Mouse (Mus musculus) left cerebral cortex, postnatal 10 days (tissue): ENCODE measurements around the gene 4933428G20Rik. TPM values are rescaled to one million over a fixed set of nuclear protein-coding genes. Genes with fewer than 3 reads are reported as not detected.

Experiments used
- DNase-seq, 2 experiments: peaks; one replicate each; pipeline ENCODE4 v3.0.0; 2021 to 2022; ENCODE audit warnings: low spot score in 2 of 2, mixed read lengths in 1 of 2; ENCODE audit errors: extremely low spot score in 1 of 2
- intact Hi-C: fragments of 180-260 bp; cut with DNase I; formaldehyde crosslinking; loops from one replicate; pipeline ENCODE4 v1.15.1; 2025
- total RNA-seq, 2 experiments: library from RNA; stranded (reverse); gene quantifications; 2 replicates each; pipeline ENCODE4 v1.2.3; 2021

The 4933428G20Rik gene
- total RNA-seq, 2 experiments from 2014 or later, result not detected

DNA sequence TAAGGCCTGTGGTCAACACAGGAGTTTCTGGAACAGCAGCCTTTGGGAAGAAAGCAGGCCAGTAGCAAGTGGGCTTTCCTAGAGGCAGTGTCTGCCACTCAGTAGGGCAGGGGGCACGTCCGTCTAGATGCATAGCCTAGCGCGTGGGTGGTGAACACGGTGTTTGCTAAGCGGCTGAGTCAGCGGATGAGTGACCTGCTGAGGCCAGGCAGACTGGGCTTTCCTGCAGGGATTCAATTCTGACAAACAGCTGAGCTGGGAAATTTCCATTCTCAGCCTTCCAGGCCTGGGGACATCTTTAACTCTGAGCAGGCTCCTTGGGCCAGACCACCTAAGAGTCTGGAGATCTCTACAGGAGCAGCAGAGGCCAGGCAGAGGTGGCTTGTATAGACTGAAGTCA, 22.7 kb downstream of the 4933428G20Rik start:
- peak in 1 of 2 experiments; percentile 40 for DNase-seq
- intact Hi-C loops, result no loop called here

DNA sequence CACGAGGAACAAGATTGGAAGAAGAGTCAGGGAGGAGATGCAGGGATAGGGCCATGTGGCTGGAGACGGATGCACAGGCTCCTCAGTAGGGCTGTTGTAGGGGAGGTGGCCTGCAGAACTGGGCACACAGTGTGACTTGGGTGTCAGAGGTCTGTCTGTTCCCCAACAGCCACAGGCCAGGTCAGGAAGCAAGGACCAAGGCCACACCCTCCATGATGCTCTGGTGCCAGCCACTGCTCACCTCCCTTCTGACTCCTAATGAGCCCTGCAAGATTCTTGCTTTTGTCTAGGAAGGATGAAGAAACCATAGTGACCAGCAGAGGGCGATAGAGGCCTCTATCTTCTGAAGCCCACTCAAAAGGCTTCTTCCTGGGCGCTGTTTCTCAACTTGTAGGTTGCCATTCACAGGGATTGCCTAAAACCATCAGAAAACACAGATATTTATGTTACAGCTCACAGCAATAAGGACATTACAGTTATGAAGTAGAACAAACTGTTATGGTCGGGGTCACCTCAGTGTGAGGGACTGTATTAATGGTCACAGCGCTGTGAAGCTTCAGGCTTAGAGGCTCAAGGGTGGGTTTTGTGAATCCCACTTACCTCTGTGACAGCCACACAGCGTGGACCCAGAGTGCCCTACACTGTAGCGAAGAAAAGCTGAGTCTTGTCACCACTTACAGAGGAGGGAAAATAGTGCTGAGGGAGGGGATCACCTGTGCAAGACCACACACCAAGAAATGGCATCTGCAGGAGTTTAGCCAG, 23.6 kb downstream of the 4933428G20Rik start:
- DNase-seq, result peak; percentile 72 to 74
- intact Hi-C loops, result no loop called here

DNA sequence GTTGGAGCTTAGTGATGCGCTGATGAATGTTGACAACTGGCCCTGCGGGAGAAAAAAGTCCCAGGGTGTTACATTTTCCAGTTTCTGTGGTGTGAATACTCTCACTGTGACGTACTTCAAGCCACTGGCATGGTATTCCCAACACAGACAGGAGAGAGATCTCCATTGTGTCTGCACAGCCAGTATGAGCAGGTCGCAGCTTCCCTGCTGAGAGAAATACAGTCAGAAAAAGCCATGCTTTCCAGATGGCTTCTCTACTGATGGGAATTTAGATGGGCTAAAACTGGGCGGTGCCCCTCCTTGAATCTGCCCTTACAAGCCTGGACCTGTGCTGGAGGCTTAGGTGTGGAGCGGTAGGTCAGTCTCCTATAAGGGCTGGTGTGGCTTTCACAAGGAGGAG, 28.9 kb downstream of the 4933428G20Rik start:
- no peak for DNase-seq

DNA sequence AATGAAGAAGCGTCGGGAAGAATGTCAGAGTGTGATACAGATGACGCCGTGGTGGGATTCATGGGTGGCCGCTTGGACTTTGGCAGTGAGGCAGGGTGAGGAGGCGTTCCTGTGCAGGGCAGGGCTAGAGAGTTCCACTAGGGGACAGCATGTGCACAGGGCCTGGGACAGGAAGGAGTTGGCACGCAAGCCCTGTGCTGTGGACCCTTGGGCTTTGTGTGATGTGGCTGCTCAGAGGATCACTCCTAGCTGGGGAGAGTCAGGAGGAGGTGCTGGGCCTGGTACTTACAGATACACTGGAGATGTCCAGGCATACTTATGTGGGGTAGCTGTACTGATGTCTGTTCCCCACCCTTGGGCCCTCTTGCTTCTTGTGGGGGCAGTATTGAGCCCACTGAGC, 30.3 kb downstream of the 4933428G20Rik start:
- DNase-seq, result no peak

More for the DNA sequence above, 28.9 kb downstream of the 4933428G20Rik start:
- intact Hi-C loops, result no loop called here

DNA sequence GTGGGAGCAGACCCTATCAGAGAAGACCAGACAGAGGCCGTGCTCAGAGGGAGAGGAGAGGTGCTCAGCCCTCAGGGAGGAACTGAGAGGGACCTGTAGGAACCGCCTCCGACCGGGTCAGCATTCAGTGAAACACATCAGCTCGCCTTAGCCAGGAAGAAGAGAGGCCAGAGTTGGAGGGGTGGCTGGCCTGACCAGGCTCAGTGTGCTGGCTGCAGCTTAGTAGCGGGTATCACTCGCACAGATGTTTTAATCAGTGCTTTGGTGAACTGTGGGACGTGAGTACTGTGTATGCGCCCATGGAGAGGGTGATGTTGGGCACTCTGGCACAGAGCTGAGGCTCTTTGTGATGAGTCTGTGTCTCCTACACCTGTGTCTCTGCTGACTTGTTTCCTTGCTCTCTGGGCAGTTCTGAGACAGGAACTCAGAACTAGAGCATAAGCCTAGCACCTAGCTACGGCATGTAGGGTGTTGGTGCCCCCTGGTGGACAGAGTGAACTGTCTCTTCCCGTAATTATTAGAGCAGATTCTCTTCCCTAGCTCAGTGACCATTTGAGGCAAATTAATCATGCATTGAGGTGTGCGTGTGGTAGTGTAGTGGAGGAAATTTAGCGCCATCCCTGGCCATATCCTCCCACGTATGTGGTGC, 31.4 kb downstream of the 4933428G20Rik start:
- intact Hi-C loops, result loop anchor here (2.0 kb wide), 1 partner anchor 60 kb away; no protein-coding TSS in a partner anchor
- peak; percentile 69 to 87 for DNase-seq

More for the DNA sequence above, 30.3 kb downstream of the 4933428G20Rik start:
- intact Hi-C loops, result loop anchor here (2.0 kb wide), 1 partner anchor 61 kb away; no protein-coding TSS in a partner anchor

DNA sequence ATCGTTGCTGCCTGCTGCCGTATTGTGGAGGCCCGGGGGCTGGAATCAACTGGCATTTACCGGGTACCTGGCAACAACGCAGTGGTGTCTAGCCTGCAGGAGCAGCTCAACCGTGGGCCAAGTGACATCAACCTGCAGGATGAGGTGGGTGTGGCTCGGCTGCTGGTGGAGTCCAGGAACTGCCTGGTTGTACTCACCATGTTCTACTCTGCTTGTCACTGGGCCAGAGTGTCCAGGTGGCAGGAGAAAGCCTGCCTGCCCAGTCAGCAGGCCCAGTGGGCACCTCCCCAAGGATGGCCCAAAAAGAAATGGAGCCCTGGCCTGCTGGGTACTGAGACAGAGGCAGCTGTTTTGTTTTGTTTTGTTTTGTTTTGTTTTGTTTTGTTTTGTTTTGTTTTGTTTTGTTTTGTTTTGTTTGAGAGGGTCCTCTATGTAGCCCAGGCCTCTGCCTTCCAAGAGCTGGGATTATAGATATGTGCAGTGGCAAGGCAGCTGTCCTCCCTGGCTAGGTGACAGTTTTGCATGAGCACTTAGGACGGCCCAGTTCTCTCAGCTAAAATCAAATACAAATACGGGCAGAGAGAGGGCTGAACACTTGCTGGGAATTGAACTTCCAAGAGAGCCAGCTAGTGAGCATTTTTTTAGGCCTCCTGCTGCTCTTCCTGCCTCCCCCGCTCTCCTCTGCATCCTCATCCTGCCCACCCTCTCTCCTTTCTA, 33.5 kb downstream of the 4933428G20Rik start:
- no peak for DNase-seq
- intact Hi-C loops, result no loop called here

DNA sequence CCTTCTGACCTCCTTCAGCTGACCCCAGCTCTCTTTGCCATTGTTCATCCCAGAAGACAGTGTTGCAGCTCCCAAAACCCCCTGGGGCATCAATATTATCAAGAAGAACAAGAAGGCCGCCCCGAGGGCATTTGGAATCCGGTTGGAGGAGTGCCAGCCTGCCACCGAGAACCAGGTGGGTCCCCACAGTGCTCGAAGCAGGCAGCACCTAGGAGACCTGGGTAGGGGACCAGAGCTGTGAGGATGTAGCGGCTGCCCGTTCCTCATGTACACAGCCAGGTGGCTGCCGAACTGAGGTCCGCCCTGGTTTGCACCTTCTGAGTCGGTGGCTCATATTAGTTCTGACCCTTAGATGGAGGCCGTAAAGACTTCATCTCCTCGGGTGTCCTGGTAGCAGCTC, 34.2 kb downstream of the 4933428G20Rik start:
- intact Hi-C loops, result no loop called here

DNA sequence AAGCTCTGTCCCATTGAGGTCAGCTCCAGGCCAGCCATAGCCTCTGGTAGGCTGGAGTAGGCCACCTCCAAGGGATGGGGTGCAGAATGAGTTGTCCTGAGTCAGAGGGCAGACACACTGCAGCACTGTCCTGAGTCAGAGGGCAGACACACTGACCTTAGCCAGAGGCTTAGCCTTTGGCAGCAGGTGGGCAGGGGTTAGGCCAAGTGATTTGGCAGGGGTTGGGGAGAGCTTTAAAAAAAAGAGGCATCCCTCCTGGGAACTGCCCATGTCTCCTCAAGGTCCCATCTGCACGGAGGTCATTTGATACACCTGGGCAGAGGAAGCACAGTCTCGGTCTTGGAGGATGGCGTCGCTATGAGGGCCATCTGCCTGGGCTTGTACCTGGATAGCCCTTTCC, 36.1 kb downstream of the 4933428G20Rik start:
- intact Hi-C loops, result no loop called here
- DNase-seq, result no peak

More for the DNA sequence above, 34.2 kb downstream of the 4933428G20Rik start:
- no peak for DNase-seq

DNA sequence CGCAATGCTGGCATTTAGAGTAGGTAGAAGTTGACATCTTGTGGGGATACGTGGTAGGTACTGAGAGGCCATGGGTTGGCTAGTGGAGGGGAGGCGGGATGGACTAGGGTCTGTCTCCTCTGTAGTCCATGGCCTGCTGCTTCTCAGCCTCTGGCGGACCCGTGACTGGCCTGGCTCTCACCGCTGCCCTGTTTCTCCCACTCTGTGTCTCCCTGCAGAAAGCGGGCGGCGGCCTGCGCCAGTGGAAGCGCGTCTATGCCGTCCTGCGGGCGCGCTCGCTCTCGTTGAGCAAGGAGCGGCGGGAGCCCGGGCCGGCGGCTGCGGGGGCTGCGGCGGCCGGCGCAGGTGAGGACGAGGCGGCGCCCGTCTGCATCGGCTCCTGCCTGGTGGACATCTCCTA, 37.0 kb downstream of the 4933428G20Rik start:
- intact Hi-C loops, result no loop called here
- DNase-seq, result no peak

DNA sequence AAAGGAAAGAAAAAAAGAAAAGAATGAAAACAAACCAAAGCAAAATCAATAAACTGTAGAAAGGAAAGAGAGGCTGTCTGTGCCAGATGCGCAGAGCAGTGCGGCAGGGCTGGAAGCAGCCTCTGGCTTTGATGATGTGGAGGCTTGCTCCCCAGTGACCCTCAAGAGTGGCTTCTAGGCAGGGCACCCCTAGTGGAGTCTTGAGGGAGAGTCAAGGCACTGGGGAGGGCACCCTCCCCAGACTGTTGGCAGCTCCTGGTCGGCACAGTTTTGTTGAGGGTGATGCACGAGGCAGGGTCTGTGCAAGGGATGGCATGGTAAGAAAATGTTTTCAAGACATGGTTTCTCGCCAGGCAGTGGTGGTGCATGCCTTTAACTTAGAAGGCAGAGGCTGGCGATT, 37.6 kb downstream of the 4933428G20Rik start:
- DNase-seq, result no peak

DNA sequence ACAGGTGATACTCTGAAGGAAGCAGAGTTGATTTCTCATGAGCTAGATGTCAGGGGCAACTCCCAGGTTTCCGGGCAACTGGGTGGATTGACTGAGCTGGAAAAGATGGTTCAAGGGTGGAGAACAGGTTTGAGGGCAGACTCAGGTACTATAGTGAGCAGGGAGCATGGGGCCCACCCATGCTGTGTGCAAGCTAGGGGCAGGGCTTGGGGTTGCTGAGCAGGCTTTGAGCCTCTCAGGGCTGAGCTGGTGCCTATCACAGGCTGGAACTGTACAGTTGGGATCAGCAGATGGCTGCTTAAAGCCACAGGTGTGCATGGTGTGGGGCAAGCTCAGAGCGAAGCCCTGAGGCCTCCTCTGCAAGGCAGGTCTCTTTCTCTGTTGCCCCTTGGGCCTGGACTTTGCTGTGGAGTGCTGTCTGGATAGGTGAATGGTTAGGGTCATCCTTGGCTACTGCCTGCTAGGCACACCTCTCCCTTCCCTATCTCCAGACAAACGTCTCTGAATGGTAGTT, 38.8 kb downstream of the 4933428G20Rik start:
- DNase-seq, result no peak
- intact Hi-C loops, result no loop called here

More for the DNA sequence above, 37.6 kb downstream of the 4933428G20Rik start:
- intact Hi-C loops, result no loop called here

DNA sequence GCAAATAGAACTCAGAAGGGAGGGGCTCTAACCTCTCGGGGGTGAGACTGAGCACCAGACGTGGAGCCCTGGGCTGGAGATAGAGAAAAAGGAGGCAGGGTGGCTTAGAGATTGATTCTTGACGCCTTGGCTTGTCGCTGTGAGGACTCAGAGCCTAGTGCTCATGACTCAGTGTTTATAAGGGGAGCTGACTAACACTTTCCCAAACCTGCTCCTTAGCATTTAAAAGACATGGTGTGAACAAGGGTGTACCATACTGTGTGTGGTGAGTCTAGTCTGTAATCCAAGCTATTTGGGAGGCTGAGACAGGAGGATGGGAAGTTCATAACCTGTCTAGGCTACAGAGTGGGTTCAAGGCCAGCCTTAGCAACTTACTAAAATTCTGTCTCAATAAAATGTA, 43.0 kb downstream of the 4933428G20Rik start:
- intact Hi-C loops, result no loop called here
- no peak for DNase-seq

DNA sequence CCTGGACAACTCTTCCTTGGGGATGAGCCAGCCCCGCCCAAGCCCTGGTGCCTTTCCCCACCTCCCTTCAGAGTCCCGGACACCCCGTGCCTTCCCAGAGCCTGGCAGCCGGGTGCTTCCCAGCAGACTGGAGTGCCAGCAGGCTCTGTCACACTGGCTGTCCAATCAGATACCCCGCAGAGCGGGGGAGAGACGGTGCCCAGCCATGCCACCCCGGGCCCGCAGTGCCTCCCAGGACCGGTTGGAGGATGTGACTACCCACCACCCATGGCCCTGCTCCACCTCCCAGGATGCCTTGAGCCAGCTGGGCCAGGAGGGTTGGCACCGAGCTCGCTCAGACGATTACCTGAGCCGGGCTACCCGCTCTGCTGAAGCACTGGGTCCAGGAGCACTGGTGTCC, 48.5 kb downstream of the 4933428G20Rik start:
- DNase-seq, result no peak
- intact Hi-C loops, result no loop called here

DNA sequence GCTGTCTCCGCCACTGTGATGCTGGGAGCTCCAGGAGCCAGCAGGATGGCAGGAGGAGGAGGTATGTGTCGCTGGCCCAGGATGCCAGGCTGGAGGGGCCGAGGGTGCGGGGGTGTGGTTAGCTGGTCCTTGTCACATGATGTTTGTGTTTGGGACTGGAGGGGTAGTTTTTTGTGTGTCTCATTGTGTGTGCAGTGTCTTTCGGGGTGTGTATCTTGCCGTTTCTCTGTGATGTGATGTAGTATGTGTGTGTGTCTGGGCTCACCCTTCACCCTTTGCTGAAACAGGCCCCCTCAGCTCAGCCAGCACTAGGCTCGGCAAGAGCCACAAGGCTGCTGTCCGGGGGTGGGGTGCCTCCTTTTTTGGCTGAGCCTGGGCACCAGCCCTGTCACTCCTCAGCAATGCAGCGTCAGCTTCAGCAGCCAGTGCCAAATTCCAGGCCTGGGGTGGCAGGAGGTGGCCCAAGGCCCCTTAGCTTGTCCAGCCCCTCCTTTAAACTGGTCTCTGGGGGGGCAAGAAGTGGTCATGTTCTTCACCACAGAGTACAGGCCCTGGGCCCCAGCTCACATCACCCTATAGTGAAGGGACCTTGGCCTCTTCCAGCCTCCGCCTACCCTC, 49.7 kb downstream of the 4933428G20Rik start:
- intact Hi-C loops, result no loop called here

DNA sequence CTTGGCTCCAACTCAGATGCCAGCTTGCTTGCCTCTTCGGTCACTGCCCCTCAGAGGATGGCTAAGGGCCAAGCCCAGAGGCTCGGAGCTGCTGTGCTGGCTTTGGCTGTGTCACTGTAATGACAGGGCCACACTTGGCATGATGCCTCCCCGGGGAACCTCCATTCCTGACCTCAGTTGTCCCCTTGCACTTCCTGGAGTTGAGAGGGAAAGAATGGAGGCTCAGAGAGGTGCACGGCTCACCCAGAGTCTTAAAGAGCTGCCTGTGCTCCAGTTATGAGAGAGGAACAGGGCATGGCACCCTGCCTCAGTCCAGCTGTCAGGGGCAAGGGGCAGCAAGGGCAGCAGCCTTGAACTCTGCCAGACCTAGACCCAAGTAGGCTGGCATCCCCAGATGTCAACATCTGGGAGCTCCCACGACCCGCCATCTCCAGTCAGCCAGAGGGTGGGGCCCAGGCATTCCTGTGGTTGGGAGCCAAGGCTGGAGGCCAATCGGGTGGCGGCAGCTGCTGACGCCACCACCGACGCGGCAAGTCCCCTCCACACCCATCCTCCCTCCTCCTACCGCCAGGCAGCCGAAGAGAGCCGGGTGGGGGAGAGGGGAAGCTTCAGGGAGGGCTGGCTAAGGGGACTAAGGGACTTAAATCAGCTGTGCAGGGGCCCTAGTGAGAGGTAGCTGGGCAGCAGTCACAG, 50.4 kb downstream of the 4933428G20Rik start:
- intact Hi-C loops, result no loop called here
- peak; percentile 74 to 90 for DNase-seq

More for the DNA sequence above, 49.7 kb downstream of the 4933428G20Rik start:
- DNase-seq, result peak in 1 of 2 experiments; percentile 57

DNA sequence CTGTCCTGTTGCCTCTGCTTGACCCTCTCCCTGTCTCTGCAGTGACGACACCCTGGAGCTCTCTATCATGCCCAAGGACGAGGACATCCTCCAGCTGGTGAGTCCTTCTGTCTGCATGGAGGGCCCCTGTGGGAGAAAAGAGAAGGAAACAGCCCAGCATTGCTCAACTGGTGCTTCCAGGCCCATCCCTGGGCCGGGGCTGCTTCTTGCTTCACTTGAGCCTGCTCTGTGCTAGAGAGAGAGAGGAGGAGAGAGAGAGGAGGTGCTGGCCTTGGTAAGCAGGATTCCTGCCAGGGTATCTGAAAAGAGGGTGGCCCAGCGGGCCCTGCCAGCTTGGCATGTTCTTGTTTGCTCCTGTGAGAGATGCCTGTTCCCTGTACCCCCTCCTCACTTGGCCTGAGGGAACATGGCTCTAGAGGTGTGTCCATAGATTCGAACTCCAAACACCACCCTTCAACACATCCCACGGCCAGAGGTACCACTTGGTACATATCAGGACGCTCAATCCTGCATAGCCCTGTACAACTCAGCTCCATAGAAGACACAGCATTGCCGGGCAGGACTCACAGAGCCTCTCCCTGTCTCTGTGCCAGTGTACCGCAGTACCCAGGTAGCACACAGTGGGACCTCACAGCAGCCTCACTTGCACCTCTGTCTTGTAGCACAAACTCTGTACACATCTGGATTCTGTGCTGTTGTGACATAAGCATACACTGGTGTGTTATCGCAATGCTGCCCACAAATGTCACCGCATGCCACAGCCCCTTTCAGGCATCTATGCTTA, 51.3 kb downstream of the 4933428G20Rik start:
- intact Hi-C loops, result no loop called here
- DNase-seq, result no peak

DNA sequence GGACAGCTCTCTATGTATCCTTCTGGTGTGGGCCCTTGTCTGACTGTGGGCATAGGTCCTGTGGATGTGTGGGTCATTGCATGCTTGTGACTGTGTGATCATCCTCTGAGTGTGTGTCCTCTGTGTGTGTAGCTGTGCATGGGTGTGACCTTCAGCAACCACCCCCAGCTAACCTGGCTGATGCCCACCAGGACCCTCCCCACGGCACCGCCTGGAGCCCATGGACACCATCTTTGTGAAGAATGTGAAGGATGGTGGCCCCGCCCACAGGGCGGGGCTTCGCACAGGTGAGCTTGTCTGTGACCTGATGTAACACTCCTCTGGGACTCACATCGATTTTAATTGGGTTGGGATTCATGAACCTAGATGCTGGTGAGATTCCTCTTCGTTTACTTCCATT, 52.2 kb downstream of the 4933428G20Rik start:
- no peak for DNase-seq
- intact Hi-C loops, result no loop called here
